Mouse (Mus musculus): ENCODE measurements around the gene Fam83e. TPM values are rescaled to one million over a fixed set of nuclear protein-coding genes. Genes with fewer than 3 reads are reported as not detected.

Gene Fam83e
- not detected for polyA plus RNA-seq (2015; fragmentation: Illumina TruSeq; extraction: RNeasy Lipid Tissue Mini Kit (QIAGEN cat#74804); ENCODE audit: low read depth, low replicate concordance)

DNA sequence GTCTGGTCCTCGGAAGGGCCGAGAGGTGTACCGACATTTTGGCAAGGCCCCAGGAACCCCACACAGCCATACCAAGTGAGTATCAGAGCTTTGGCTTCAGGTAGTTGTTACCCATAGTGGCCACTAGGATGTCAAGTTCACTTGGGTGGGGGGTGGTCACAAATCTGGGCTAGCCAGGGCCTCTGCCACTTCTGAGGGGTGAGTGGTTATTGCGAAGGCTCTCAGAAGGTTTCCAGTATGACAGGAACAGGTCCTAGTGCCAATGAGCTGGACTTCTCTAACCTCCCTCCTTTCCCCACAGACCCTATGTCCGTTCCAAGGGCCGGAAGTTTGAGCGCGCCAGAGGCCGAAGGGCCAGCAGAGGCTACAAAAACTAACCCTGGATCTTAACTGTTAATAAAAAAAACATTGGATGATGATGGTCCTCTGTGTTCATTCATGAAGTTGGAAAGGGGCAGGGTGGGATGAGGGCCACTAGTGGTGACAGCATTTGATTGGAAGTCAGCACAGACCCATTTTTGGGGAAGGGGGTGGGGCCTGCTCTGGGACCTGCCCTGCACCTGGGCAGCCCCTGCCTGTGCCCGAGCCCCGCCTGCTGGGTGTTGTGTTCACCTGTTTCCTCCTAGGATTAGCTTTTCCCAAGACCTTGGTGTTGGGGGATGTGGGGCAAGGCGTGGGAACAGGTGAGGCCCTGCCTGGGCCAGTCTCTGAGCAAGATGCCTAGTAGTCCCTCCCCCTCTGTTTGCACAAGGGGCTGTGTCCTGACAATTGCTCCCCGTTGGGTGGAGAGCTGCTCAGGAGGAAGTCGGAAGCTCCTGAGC lies at the start of gene Fam83e:
Gene Fam83e, plus strand, starts transcription at position 800 of the 821 bp plus-strand sequence.

DNA sequence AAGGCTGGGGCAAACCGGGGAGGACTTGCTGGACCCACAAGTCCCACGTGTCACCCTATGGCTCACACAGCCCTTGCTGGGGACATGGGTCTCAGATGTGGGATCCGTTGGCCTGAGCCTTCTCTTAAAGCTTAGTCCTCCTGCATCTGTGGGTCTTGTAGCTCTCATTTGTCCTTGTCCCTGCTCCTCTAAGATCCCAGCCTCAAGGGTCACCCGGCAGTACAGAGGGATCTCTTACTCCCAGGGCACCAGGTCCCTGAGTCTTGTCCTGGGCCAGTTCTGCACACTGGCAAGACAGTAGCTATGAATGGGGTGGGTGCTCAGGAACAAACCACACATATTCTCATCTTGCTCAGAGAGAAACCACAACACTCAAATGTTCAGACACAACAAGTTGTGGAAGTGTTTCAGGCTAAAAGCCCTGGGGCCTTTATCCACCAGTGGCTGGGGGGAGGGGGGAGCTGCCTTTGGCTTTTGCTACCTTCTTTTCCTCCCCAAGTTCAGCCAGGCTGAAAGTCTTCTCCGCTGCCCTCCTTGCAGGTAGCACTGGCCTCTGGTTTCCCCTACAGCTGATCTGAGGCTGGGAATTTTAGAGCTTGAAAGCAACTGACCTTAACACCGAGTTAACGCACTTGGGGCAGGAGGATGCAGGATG lies 37.5 kb upstream of the Fam83e start, which contains the start of gene Ntn5:
Gene Ntn5, plus strand, starts transcription at position 627 of the 655 bp plus-strand sequence.

DNA sequence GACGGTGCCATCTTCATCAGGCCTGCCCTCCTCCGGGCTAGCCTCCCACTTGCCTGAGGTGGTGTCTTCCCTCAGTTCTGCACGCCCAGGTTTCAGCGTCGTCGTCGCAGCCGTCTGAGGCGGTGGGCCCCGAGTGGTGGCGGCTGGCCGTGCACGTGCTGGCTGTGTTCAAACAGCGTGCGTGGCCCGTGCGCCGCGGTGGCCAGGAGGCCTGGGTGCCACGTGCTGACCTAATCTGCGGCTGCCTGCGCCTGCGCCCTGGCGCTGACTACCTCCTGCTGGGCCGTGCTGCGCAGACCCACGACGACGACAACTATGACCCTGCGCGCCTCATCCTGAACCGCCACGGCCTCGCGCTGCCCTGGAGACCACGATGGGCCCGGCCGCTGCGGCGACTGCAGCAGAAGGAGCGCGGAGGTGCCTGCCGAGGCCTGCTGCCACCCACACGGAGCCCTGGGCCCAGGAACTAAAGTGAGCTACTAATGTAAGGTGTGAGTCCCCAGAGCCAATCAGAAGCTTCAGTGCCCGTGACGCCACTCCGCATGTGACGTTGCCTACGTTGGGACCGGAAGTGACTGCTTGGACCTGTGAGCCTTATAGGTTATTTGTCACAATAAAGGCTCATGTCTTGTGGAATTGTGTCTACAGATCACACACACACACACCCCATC lies 27.0 kb upstream of the Fam83e start, which contains the start of gene Sec1:
Gene Sec1, minus strand, starts transcription at position 482 of the 671 bp plus-strand sequence.

DNA sequence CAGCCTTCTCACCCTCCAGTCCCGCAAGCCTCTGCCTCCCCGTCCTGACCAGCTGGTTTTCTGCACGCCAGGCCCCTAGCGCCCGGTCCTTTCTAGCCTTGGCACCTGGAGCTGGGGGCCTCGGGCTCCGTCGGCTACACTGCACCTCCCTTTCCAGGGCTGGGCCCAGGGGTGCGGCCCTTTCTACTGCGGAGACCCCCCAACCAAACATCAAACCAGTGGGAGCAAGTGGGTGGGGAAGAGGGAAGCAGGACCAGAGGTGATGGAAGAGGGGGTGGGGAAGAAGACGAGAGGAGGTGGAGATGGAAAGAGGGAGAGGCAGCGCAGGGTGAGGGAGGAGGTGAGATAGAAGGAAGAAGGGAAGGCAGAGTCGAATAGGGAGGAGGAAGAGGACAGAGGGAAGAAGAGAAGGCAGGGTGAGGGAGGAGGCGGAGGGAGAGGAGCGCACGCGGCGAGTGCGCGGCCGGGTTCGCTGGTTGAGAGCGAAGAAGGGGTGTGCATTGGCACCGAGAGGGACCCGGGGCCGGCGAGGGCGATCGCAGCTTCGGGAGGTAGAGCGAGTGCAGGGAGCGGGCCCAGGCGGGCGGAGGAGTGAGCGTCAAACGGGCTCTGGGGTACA lies 21.4 kb upstream of the Fam83e start, which contains the start of gene Car11:
Gene Car11, plus strand, starts transcription at position 321 of the 619 bp plus-strand sequence.

DNA sequence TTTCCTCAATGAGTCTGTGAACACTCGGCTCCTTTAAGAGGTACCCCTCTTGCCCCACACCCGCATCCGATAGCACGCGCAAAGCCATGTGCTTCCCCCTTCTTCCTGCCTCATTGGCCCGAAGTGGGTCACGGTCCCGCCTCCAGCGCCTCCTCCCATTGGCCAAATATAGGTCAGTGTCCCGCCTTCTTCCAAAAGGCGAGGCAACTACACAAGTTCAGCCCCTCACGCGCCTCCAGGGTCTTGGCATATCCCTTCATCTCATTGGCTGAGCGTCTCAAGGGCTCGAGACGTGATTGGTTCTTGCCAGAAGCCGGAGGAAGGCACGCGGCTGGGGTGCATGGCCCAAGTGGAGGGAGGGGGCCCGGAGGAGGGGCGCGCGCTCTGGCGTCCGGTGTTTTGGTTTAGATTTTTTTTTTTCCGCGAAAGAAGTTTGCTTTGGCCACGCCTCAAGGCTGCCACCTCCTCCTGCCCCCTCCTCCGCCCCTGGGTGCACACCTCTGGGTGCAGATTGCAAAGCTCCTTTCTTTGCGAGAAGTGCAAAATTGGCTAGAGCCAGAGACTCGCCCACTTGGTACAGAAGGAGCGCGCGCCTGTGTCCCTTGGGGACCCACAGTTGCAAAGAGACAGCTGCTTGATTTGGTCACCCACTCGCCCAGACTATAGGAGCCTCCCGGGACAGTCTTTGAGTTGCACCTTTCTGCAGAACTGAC lies 16.1 kb upstream of the Fam83e start, which contains the start of gene Dbp:
Gene Dbp, plus strand, starts transcription at position 359 of the 713 bp plus-strand sequence.

DNA sequence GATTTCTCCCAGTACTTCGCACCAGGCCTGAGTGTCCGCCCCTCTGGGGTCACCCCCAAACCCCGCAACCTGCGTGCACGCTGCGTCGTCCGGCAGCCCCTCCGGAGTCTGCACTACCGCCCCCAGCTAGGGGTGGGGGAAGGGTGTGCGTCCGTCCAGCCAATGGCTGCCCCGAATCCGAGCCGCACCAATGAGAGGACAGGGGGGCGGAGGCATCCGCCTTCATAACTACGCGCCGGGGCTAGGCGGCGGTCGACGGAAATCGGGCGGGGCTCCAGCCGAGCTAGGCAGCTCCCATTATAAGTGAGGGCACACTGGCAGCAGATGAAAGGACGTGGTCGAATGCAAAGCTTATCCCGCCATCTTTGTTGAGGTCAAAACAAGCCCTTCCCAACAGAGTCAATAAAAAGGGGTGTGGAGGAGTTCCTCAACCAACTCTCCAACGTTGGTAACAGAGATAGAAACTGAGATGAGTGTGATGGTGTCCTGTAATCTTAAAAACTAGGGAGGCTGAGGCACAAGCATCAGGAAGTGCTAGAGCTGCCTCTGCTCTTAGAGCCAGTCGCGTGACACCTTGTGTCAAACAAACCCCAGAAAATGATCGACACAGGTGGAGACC lies 5.8 kb upstream of the Fam83e start, which contains the start of gene Rpl18:
Gene Rpl18, plus strand, starts transcription at position 368 of the 619 bp plus-strand sequence.

DNA sequence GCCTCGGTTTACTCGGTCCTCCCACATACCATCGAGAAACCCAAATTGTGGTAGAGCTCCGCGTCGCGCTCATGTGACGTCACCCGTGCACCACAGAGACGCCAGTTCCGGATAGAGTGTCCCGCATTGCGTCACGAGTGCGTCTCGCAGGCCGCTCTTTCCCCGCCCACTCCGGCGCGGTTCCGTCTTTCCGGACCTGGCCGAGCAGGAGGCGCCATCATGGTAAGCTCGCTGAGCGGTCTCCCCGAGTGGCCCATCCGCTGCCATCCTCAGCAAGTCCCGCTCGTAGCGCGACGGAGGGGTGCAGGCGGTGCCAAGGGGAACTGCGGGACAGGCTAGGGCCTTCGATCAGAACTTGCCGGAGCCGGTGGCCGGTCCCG lies 3.1 kb upstream of the Fam83e start, which contains the start of gene Sphk2:
Gene Sphk2, minus strand, starts transcription at position 85 of the 380 bp plus-strand sequence.

DNA sequence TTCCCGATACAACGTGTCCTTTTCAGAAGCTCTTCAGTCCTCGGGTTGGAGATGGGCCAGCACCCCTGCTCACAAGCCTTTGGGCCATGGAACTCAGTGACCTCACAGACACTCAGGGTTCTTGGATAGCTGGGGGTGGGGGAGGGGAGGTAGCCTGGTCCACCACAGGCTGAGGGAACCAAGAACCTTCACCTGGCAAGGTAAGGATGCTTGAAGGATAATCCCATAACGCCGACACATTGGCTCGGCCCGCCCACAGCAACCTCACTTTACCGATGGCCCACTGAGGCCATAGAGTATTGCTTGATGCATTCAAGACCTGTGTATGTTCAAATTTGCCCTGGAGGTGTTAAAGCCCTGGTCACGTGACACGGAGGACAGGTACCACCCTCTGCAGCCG lies 4.7 kb downstream of the Fam83e start, which contains the start of gene Spaca4:
Gene Spaca4, minus strand, starts transcription at position 101 of the 400 bp plus-strand sequence.

Other genes starting within 250 kb of the Fam83e start
- gene Tulp2, start 239.3 kb upstream of the Fam83e start, polyA plus RNA-seq (2015; fragmentation: Illumina TruSeq; extraction: RNeasy Lipid Tissue Mini Kit (QIAGEN cat#74804); ENCODE audit: low read depth, low replicate concordance) = 0.27 TPM
- not detected for gene Gm45808, start 234.4 kb upstream of the Fam83e start, polyA plus RNA-seq (2015; fragmentation: Illumina TruSeq; extraction: RNeasy Lipid Tissue Mini Kit (QIAGEN cat#74804); ENCODE audit: low read depth, low replicate concordance)
- gene Dhdh, start 232.4 kb upstream of the Fam83e start, polyA plus RNA-seq (2015; fragmentation: Illumina TruSeq; extraction: RNeasy Lipid Tissue Mini Kit (QIAGEN cat#74804); ENCODE audit: low read depth, low replicate concordance) = 6.1 TPM
- gene Nucb1, start 210.8 kb upstream of the Fam83e start, polyA plus RNA-seq (2015; fragmentation: Illumina TruSeq; extraction: RNeasy Lipid Tissue Mini Kit (QIAGEN cat#74804); ENCODE audit: low read depth, low replicate concordance) = 90.0 TPM
- 17.3 TPM for gene Ppp1r15a, start 194.9 kb upstream of the Fam83e start, polyA plus RNA-seq (2015; fragmentation: Illumina TruSeq; extraction: RNeasy Lipid Tissue Mini Kit (QIAGEN cat#74804); ENCODE audit: low read depth, low replicate concordance)
- 2.7 TPM for gene Plekha4, start 194.9 kb upstream of the Fam83e start, polyA plus RNA-seq (2015; fragmentation: Illumina TruSeq; extraction: RNeasy Lipid Tissue Mini Kit (QIAGEN cat#74804); ENCODE audit: low read depth, low replicate concordance)
- gene Hsd17b14, start 166.3 kb upstream of the Fam83e start, polyA plus RNA-seq (2015; fragmentation: Illumina TruSeq; extraction: RNeasy Lipid Tissue Mini Kit (QIAGEN cat#74804); ENCODE audit: low read depth, low replicate concordance) = not detected
- 17.1 TPM for gene Bcat2, start 151.1 kb upstream of the Fam83e start, polyA plus RNA-seq (2015; fragmentation: Illumina TruSeq; extraction: RNeasy Lipid Tissue Mini Kit (QIAGEN cat#74804); ENCODE audit: low read depth, low replicate concordance)
- not detected for gene Fgf21, start 105.7 kb upstream of the Fam83e start, polyA plus RNA-seq (2015; fragmentation: Illumina TruSeq; extraction: RNeasy Lipid Tissue Mini Kit (QIAGEN cat#74804); ENCODE audit: low read depth, low replicate concordance)
- not detected for gene Fut1, start 103.9 kb upstream of the Fam83e start, polyA plus RNA-seq (2015; fragmentation: Illumina TruSeq; extraction: RNeasy Lipid Tissue Mini Kit (QIAGEN cat#74804); ENCODE audit: low read depth, low replicate concordance)
- not detected for gene Izumo1, start 99.4 kb upstream of the Fam83e start, polyA plus RNA-seq (2015; fragmentation: Illumina TruSeq; extraction: RNeasy Lipid Tissue Mini Kit (QIAGEN cat#74804); ENCODE audit: low read depth, low replicate concordance)
- 4.0 TPM for gene Rasip1, start 93.7 kb upstream of the Fam83e start, polyA plus RNA-seq (2015; fragmentation: Illumina TruSeq; extraction: RNeasy Lipid Tissue Mini Kit (QIAGEN cat#74804); ENCODE audit: low read depth, low replicate concordance)
- gene Mamstr, start 81.2 kb upstream of the Fam83e start, polyA plus RNA-seq (2015; fragmentation: Illumina TruSeq; extraction: RNeasy Lipid Tissue Mini Kit (QIAGEN cat#74804); ENCODE audit: low read depth, low replicate concordance) = 4.0 TPM
- 0.31 TPM for gene Fut2, start 54.8 kb upstream of the Fam83e start, polyA plus RNA-seq (2015; fragmentation: Illumina TruSeq; extraction: RNeasy Lipid Tissue Mini Kit (QIAGEN cat#74804); ENCODE audit: low read depth, low replicate concordance)
- gene Ntn5, start 37.2 kb upstream of the Fam83e start, polyA plus RNA-seq (2015; fragmentation: Illumina TruSeq; extraction: RNeasy Lipid Tissue Mini Kit (QIAGEN cat#74804); ENCODE audit: low read depth, low replicate concordance) = 5.4 TPM
- 1.1 TPM for gene Sec1, start 26.8 kb upstream of the Fam83e start, polyA plus RNA-seq (2015; fragmentation: Illumina TruSeq; extraction: RNeasy Lipid Tissue Mini Kit (QIAGEN cat#74804); ENCODE audit: low read depth, low replicate concordance)
- 234 TPM for gene Car11, start 21.4 kb upstream of the Fam83e start, polyA plus RNA-seq (2015; fragmentation: Illumina TruSeq; extraction: RNeasy Lipid Tissue Mini Kit (QIAGEN cat#74804); ENCODE audit: low read depth, low replicate concordance)
- 80.7 TPM for gene Dbp, start 16.1 kb upstream of the Fam83e start, polyA plus RNA-seq (2015; fragmentation: Illumina TruSeq; extraction: RNeasy Lipid Tissue Mini Kit (QIAGEN cat#74804); ENCODE audit: low read depth, low replicate concordance)
- gene Rpl18, start 5.8 kb upstream of the Fam83e start, polyA plus RNA-seq (2015; fragmentation: Illumina TruSeq; extraction: RNeasy Lipid Tissue Mini Kit (QIAGEN cat#74804); ENCODE audit: low read depth, low replicate concordance) = 458 TPM
- gene Sphk2, start 3.2 kb upstream of the Fam83e start, polyA plus RNA-seq (2015; fragmentation: Illumina TruSeq; extraction: RNeasy Lipid Tissue Mini Kit (QIAGEN cat#74804); ENCODE audit: low read depth, low replicate concordance) = 18.2 TPM
- not detected for gene Spaca4, start 4.6 kb downstream of the Fam83e start, polyA plus RNA-seq (2015; fragmentation: Illumina TruSeq; extraction: RNeasy Lipid Tissue Mini Kit (QIAGEN cat#74804); ENCODE audit: low read depth, low replicate concordance)
- gene Lmtk3, start 62.5 kb downstream of the Fam83e start, polyA plus RNA-seq (2015; fragmentation: Illumina TruSeq; extraction: RNeasy Lipid Tissue Mini Kit (QIAGEN cat#74804); ENCODE audit: low read depth, low replicate concordance) = 101 TPM
- 17.1 TPM for gene Sult2b1, start 63.5 kb downstream of the Fam83e start, polyA plus RNA-seq (2015; fragmentation: Illumina TruSeq; extraction: RNeasy Lipid Tissue Mini Kit (QIAGEN cat#74804); ENCODE audit: low read depth, low replicate concordance)
- 173 TPM for gene Cyth2, start 93.4 kb downstream of the Fam83e start, polyA plus RNA-seq (2015; fragmentation: Illumina TruSeq; extraction: RNeasy Lipid Tissue Mini Kit (QIAGEN cat#74804); ENCODE audit: low read depth, low replicate concordance)
- gene Kcnj14, start 103.6 kb downstream of the Fam83e start, polyA plus RNA-seq (2015; fragmentation: Illumina TruSeq; extraction: RNeasy Lipid Tissue Mini Kit (QIAGEN cat#74804); ENCODE audit: low read depth, low replicate concordance) = 2.9 TPM
- 15.6 TPM for gene Grwd1, start 109.7 kb downstream of the Fam83e start, polyA plus RNA-seq (2015; fragmentation: Illumina TruSeq; extraction: RNeasy Lipid Tissue Mini Kit (QIAGEN cat#74804); ENCODE audit: low read depth, low replicate concordance)
- 88.2 TPM for gene Kdelr1, start 151.6 kb downstream of the Fam83e start, polyA plus RNA-seq (2015; fragmentation: Illumina TruSeq; extraction: RNeasy Lipid Tissue Mini Kit (QIAGEN cat#74804); ENCODE audit: low read depth, low replicate concordance)
- 7.3 TPM for gene Grin2d, start 157.2 kb downstream of the Fam83e start, polyA plus RNA-seq (2015; fragmentation: Illumina TruSeq; extraction: RNeasy Lipid Tissue Mini Kit (QIAGEN cat#74804); ENCODE audit: low read depth, low replicate concordance)
- gene Syngr4, start 175.5 kb downstream of the Fam83e start, polyA plus RNA-seq (2015; fragmentation: Illumina TruSeq; extraction: RNeasy Lipid Tissue Mini Kit (QIAGEN cat#74804); ENCODE audit: low read depth, low replicate concordance) = not detected
- gene Tmem143, start 175.7 kb downstream of the Fam83e start, polyA plus RNA-seq (2015; fragmentation: Illumina TruSeq; extraction: RNeasy Lipid Tissue Mini Kit (QIAGEN cat#74804); ENCODE audit: low read depth, low replicate concordance) = 23.1 TPM
- 3.6 TPM for gene Emp3, start 200.2 kb downstream of the Fam83e start, polyA plus RNA-seq (2015; fragmentation: Illumina TruSeq; extraction: RNeasy Lipid Tissue Mini Kit (QIAGEN cat#74804); ENCODE audit: low read depth, low replicate concordance)
- 2.9 TPM for gene Ccdc114, start 202.9 kb downstream of the Fam83e start, polyA plus RNA-seq (2015; fragmentation: Illumina TruSeq; extraction: RNeasy Lipid Tissue Mini Kit (QIAGEN cat#74804); ENCODE audit: low read depth, low replicate concordance)